Mouse (Mus musculus) liver, embryonic 13.5 days (tissue): ENCODE results near the gene Gm2888. TPM values are rescaled to one million over a fixed set of nuclear protein-coding genes. Genes with fewer than 3 reads are reported as not detected.
A peak's percentile ranks its signal among the peaks of the same experiment; 100 is the strongest.
"Not testable (repeated sequence)": the region's sequence is repeated elsewhere in the genome, so short reads cannot be mapped to it uniquely, and the experiment has no call there.

Experiments used
- ATAC-seq: fragments of 200-750 bp; cut with Nextera tagmentation; 2 replicates; pipeline ENCODE4 v1.8.0; 2017; ENCODE audit warnings: low read depth, mild to moderate bottlenecking, moderate number of reproducible peaks, moderate library complexity
- DNase-seq: peaks from one replicate; pipeline ENCODE4 v3.0.0; 2022
- H3K27ac ChIP-seq: fragments of 300-500 bp; sonication (generic); 2 replicates; pipeline ENCODE4 v1.5.1; 2015; ENCODE audit warnings: moderate library complexity, mild to moderate bottlenecking, inconsistent platforms
- H3K27me3 ChIP-seq: fragments of 300-500 bp; sonication (generic); 2 replicates; pipeline ENCODE4 v1.6.1; 2015; ENCODE audit warnings: mild to moderate bottlenecking, inconsistent platforms
- H3K36me3 ChIP-seq: fragments of 300-500 bp; sonication (generic); 2 replicates; pipeline ENCODE4 v1.6.1; 2015; ENCODE audit warnings: mild to moderate bottlenecking, inconsistent platforms
- H3K4me1 ChIP-seq: fragments of 300-500 bp; sonication (generic); replicated peaks from 2 replicates; pipeline ENCODE4 v1.6.1; 2015; ENCODE audit warnings: inconsistent platforms
- H3K4me2 ChIP-seq: fragments of 300-500 bp; sonication (generic); 2 replicates; pipeline ENCODE4 v1.6.1; 2015; ENCODE audit warnings: inconsistent platforms, mild to moderate bottlenecking, moderate library complexity
- H3K4me3 ChIP-seq: fragments of 300-500 bp; sonication (generic); replicated peaks from 2 replicates; pipeline ENCODE4 v1.5.1; 2015; ENCODE audit warnings: mild to moderate bottlenecking, inconsistent platforms
- H3K9ac ChIP-seq: fragments of 300-500 bp; sonication (generic); 2 replicates; pipeline ENCODE4 v1.6.1; 2015; ENCODE audit warnings: mild to moderate bottlenecking, inconsistent platforms
- H3K9me3 ChIP-seq: fragments of 300-500 bp; sonication (generic); replicated peaks from 2 replicates; pipeline ENCODE4 v1.6.1; 2016; ENCODE audit warnings: inconsistent platforms
- WGBS: fragments of 180-500 bp; shearing (Covaris S2); methylation state at CpG from one replicate; pipeline ENCODE4 v1.1.7; 2015; ENCODE audit not compliant: insufficient replicate concordance; 5-methylcytosine and 5-hydroxymethylcytosine counted together
- polyA plus RNA-seq: library from polyadenylated mRNA; unstranded; fragments of >200 nt; fragmentation: Nextera tagmentation; extraction: Ambion mirVana; gene quantifications from 2 replicates; pipeline ENCODE4 v1.2.1, GENCODE M21; 2015

Gm2888 gene
- not detected in 2 replicates for polyA plus RNA-seq

GRCm38 (mm10) chr14:3029702-3030101 is at the start of gene Gm2888:
TSS of gene Gm2888 (plus strand) at chr14:3030002.
- not testable (repeated sequence) for H3K27me3 ChIP-seq, H3K4me1 ChIP-seq, DNase-seq, ATAC-seq, H3K9me3 ChIP-seq, H3K4me2 ChIP-seq, H3K4me3 ChIP-seq, H3K27ac ChIP-seq, H3K36me3 ChIP-seq, H3K9ac ChIP-seq
- WGBS: 35% methylated on average over 2 of the region's 3 CpGs

DNA sequence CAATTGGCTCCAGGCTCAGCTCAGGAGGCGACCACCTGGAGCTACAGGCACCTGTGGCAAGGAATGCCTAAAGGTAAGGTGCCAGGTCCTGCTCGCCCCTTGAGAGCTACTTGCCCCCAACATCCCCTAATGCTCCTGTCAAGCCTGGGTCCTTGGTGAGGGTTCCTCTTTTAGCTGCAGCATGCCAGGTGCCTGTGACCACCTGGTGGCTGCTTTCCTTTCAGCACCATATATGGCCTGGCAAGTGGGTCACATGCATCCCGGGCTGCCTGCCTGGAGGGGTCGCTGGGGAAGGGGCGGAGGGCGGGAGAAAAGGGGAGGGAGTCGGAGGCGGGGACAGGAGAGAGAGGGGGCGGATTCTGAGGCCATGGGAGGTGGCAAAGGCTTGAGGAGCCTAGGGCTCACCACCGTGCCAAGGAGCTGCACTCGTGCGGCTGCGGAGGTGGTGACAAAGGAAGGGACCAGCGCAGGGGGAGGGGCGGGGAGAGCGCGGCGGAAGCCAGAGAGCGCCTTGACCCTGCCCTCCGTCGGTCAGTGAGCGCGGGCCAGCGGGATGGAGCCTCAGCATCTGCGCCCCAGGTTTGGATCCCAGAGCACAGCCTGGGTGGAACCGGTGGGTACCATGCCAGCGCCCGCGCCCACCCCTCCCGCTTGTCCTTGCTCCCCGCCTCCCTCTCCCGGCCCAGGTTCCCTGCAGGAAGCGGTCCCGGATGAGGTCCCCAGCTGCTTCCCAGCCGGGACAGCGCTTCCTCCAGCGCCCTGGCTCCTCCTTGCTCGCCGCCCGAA is 19.1 kb downstream of the Gm2888 start, which contains the start of gene Gm2897:
TSS of gene Gm2897 (plus strand) at position 559 of the 786 bp plus-strand sequence.
- not testable (repeated sequence) for H3K36me3 ChIP-seq, DNase-seq, H3K4me1 ChIP-seq, H3K9me3 ChIP-seq, H3K27me3 ChIP-seq, ATAC-seq, H3K9ac ChIP-seq, H3K27ac ChIP-seq
- Histone ChIP-seq H3K4me3 (peak within 1 kb of the TSS; percentile 34), H3K4me2 (peak within 1 kb of the TSS; percentile 47)
- WGBS: 1% methylated on average over 31 of the region's 40 CpGs

DNA sequence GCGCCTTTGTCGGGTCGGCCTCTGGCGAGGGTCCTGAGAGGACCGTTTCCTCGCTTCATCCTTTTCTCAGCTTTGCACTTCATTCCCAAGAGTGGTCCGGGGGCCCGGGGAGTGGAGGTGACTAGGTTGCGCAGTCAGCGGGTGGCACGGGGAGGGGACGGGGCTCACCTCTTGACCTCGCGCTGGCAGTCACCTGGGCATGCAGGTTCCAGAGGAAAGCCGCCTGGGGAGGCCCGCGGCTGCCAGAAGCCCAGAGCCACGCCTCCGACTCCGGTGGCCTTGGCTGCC is 19.7 kb downstream of the Gm2888 start:
- peak overlapping the region; percentile 34; the same call in 1 of the 2 replicates for H3K4me3 ChIP-seq
- not testable (repeated sequence) for H3K36me3 ChIP-seq, H3K9me3 ChIP-seq, H3K27ac ChIP-seq, H3K9ac ChIP-seq, ATAC-seq, H3K4me1 ChIP-seq, DNase-seq, H3K27me3 ChIP-seq
- under 1% methylated on average over 14 of the region's 20 CpGs for WGBS
- peak overlapping the region; percentile 47 for H3K4me2 ChIP-seq

- not testable (repeated sequence) for H3K9me3 ChIP-seq, DNase-seq, H3K4me2 ChIP-seq, H3K27ac ChIP-seq, H3K9ac ChIP-seq, H3K27me3 ChIP-seq, H3K4me3 ChIP-seq, H3K36me3 ChIP-seq, ATAC-seq, H3K4me1 ChIP-seq
- 14% methylated on average over 7 of the region's 8 CpGs for WGBS
These were observed 20.3 kb downstream of the Gm2888 start for GRCm38 (mm10) chr14:3050087-3050486.

Other genes starting within 250 kb of the Gm2888 start
- gene Gm2897, start 19.3 kb downstream of the Gm2888 start, polyA plus RNA-seq: 0.12 and 0.14 TPM in 2 replicates
- gene Gm10340, start 104.0 kb downstream of the Gm2888 start, polyA plus RNA-seq: not detected in 2 replicates
- not detected in 2 replicates for gene Gm5795, start 158.3 kb downstream of the Gm2888 start, polyA plus RNA-seq
- 0.31 and 0.44 TPM in 2 replicates for gene D830030K20Rik, start 178.5 kb downstream of the Gm2888 start, polyA plus RNA-seq